Mouse (Mus musculus) midbrain, embryonic 14.5 days (tissue): ENCODE data around the gene Gm11273. TPM values are rescaled to one million over a fixed set of nuclear protein-coding genes. Genes with fewer than 3 reads are reported as not detected.
"Not testable (repeated sequence)": the region's sequence is repeated elsewhere in the genome, so short reads cannot be mapped to it uniquely, and the experiment has no call there.

Experiments
- ATAC-seq: fragments of 200-750 bp; cut with Nextera tagmentation; 2 replicates; pipeline ENCODE4 v1.8.0; 2017; ENCODE audit warnings: moderate number of reproducible peaks, moderate library complexity; ENCODE audit not compliant: low FRiP score, low TSS enrichment
- DNase-seq: peaks from one replicate; pipeline ENCODE4 v3.0.0-alpha.2; 2015
- H3K27ac ChIP-seq: fragments of 300-500 bp; sonication (generic); replicated peaks from 2 replicates; pipeline ENCODE4 v1.5.1; 2014; ENCODE audit warnings: mild to moderate bottlenecking, low read depth, low read length, moderate library complexity
- H3K27me3 ChIP-seq: fragments of 300-500 bp; sonication (generic); 2 replicates; pipeline ENCODE4 v1.6.1; 2014; ENCODE audit warnings: low read length, control low read depth, mixed read lengths; ENCODE audit not compliant: control insufficient read depth, insufficient read depth
- H3K36me3 ChIP-seq: fragments of 300-500 bp; sonication (generic); 2 replicates; pipeline ENCODE4 v1.6.1; 2014; ENCODE audit warnings: low read length, control low read depth; ENCODE audit not compliant: control insufficient read depth, insufficient read depth
- H3K4me1 ChIP-seq: fragments of 300-500 bp; sonication (generic); 2 replicates; pipeline ENCODE4 v1.6.1; 2014; ENCODE audit warnings: mild to moderate bottlenecking, antibody characterized with exemption, low read length, control low read depth; ENCODE audit not compliant: control insufficient read depth, insufficient read depth
- H3K4me2 ChIP-seq: fragments of 300-500 bp; sonication (generic); 2 replicates; pipeline ENCODE4 v1.6.1; 2014; ENCODE audit warnings: mild to moderate bottlenecking, low read length, moderate library complexity
- H3K4me3 ChIP-seq: fragments of 300-500 bp; sonication (generic); replicated peaks from 2 replicates; pipeline ENCODE4 v1.5.1; 2014; ENCODE audit warnings: low read depth, low read length
- H3K9ac ChIP-seq: fragments of 300-500 bp; sonication (generic); replicated peaks from 2 replicates; pipeline ENCODE4 v1.6.1; 2014; ENCODE audit warnings: mild to moderate bottlenecking, low read length, moderate library complexity
- H3K9me3 ChIP-seq: fragments of 300-500 bp; sonication (generic); 2 replicates; pipeline ENCODE4 v1.6.1; 2016; ENCODE audit warnings: low read length, control low read depth, mixed read lengths; ENCODE audit not compliant: control insufficient read depth
- WGBS: fragments of 180-500 bp; shearing (Covaris S2); extraction: QIAGEN DNeasy Blood & Tissue Kit; methylation state at CpG from one replicate; pipeline ENCODE4 v1.1.7; 2014; 5-methylcytosine and 5-hydroxymethylcytosine counted together
- polyA plus RNA-seq: library from polyadenylated mRNA; unstranded; fragments of >200 nt; fragmentation: Nextera tagmentation; extraction: Ambion mirVana; gene quantifications from 2 replicates; pipeline ENCODE4 v1.2.1, GENCODE M21; 2014

The Gm11273 gene
- polyA plus RNA-seq, result 4.7 and 6.6 TPM in 2 replicates

GRCm38 (mm10) chr13:21501182-21501581 lies at the start of gene Gm11273:
Gm11273 (minus strand) TSS chr13:21501418.
- not testable (repeated sequence) for ATAC-seq, H3K4me1 ChIP-seq, H3K4me3 ChIP-seq, H3K36me3 ChIP-seq, H3K9me3 ChIP-seq, DNase-seq, H3K27ac ChIP-seq, H3K9ac ChIP-seq, H3K27me3 ChIP-seq, H3K4me2 ChIP-seq
- 94% methylated on average over 17 of the region's 17 CpGs for WGBS

GRCm38 (mm10) chr13:21550416-21551110 lies 49.3 kb upstream of the Gm11273 start:
- H3K4me1 ChIP-seq, result no peaks in the 10 kb centered on the region

GRCm38 (mm10) chr13:21549487-21549886 lies 48.3 kb upstream of the Gm11273 start:
- Histone ChIP-seq H3K9ac (no peak overlapping the region), H3K36me3 (no peaks in the 10 kb centered on the region), H3K4me2 (no peak overlapping the region), H3K9me3 (no peaks in the 10 kb centered on the region), H3K27ac (no peak overlapping the region), H3K4me1 (no peaks in the 10 kb centered on the region), H3K27me3 (no peaks in the 10 kb centered on the region), H3K4me3 (no peak overlapping the region)
- WGBS, result 95% methylated on average over 3 of the region's 3 CpGs
- DNase-seq (no peak), ATAC-seq (no peak)

More at GRCm38 (mm10) chr13:21550416-21551110, 49.3 kb upstream of the Gm11273 start:
- H3K4me3 ChIP-seq, result no peak overlapping the region
- no peak overlapping the region for H3K4me2 ChIP-seq
- ATAC-seq (no peak), DNase-seq (no peak)
- H3K9me3 ChIP-seq, result no peaks in the 10 kb centered on the region
- no peaks in the 10 kb centered on the region for H3K27me3 ChIP-seq
- WGBS, result 58% methylated on average over 3 of the region's 3 CpGs
- no peak overlapping the region for H3K27ac ChIP-seq
- no peaks in the 10 kb centered on the region for H3K36me3 ChIP-seq
- no peak overlapping the region for H3K9ac ChIP-seq

- no peaks in the 10 kb centered on the region for H3K4me1 ChIP-seq
- DNase-seq, result no peak
- no peak within 1 kb of the TSS for H3K4me3 ChIP-seq
- no peak within 1 kb of the TSS for H3K9ac ChIP-seq
- H3K27ac ChIP-seq, result no peak within 1 kb of the TSS
- H3K36me3 ChIP-seq, result no peaks in the 10 kb centered on the region
- no peaks in the 10 kb centered on the region for H3K27me3 ChIP-seq
- no peak for ATAC-seq
- H3K9me3 ChIP-seq, result no peaks in the 10 kb centered on the region
- H3K4me2 ChIP-seq, result no peak within 1 kb of the TSS
- 76% methylated on average over 1 of the region's 1 CpGs for WGBS
Observed at GRCm38 (mm10) chr13:21542708-21543107, 41.5 kb upstream of the Gm11273 start, which contains the start of gene Olfr1366. Olfr1366 (minus strand) TSS chr13:21542808.

GRCm38 (mm10) chr13:21530781-21531201 lies 29.6 kb upstream of the Gm11273 start, which contains the start of gene Zkscan8:
Zkscan8 (minus strand) TSS chr13:21531120.
- Histone ChIP-seq H3K27ac (peak within 1 kb of the TSS; percentile 87), H3K27me3 (no peaks in the 10 kb centered on the region), H3K9ac (peak within 1 kb of the TSS; percentile 86), H3K9me3 (no peaks in the 10 kb centered on the region), H3K4me2 (peak within 1 kb of the TSS; percentile 74), H3K4me3 (peak within 1 kb of the TSS; percentile 76), H3K4me1 (peaks cover 5% of the 10 kb centered on the region; the same call in 1 of the 2 replicates), H3K36me3 (peaks cover 10% of the 10 kb centered on the region)
- ATAC-seq, result peak; percentile 96
- DNase-seq, result peak; percentile 93
- under 1% methylated on average over 39 of the region's 39 CpGs for WGBS

GRCm38 (mm10) chr13:21530136-21530535 lies 28.9 kb upstream of the Gm11273 start:
- Histone ChIP-seq H3K9ac (no peak overlapping the region), H3K36me3 (peaks cover 14% of the 10 kb centered on the region), H3K27ac (no peak overlapping the region), H3K4me2 (peak overlapping the region; percentile 74), H3K4me3 (peak overlapping the region; percentile 76), H3K27me3 (no peaks in the 10 kb centered on the region), H3K4me1 (peaks cover 5% of the 10 kb centered on the region; the same call in 1 of the 2 replicates), H3K9me3 (no peaks in the 10 kb centered on the region)
- ATAC-seq, result no peak
- WGBS, result 53% methylated on average over 7 of the region's 7 CpGs
- peak; percentile 4 for DNase-seq

GRCm38 (mm10) chr13:21506221-21506649 lies 5.0 kb upstream of the Gm11273 start:
- Histone ChIP-seq H3K4me2 (peak overlapping the region; percentile 71), H3K4me3 (peak overlapping the region; percentile 59), H3K4me1 (no peaks in the 10 kb centered on the region; the same call in 1 of the 2 replicates), H3K9ac (peak overlapping the region; percentile 71), H3K36me3 (no peaks in the 10 kb centered on the region), H3K27me3 (no peaks in the 10 kb centered on the region), H3K9me3 (no peaks in the 10 kb centered on the region), H3K27ac (peak overlapping the region; percentile 81)
- ATAC-seq (peak; percentile 95), DNase-seq (peak; percentile 88)
- WGBS, result 0% methylated on average over 21 of the region's 21 CpGs

GRCm38 (mm10) chr13:21502296-21502695 lies 1.1 kb upstream of the Gm11273 start:
- H3K4me3 ChIP-seq, result no peak overlapping the region
- H3K9me3 ChIP-seq, result no peaks in the 10 kb centered on the region
- no peak overlapping the region for H3K9ac ChIP-seq
- no peaks in the 10 kb centered on the region for H3K36me3 ChIP-seq
- WGBS, result 85% methylated on average over 5 of the region's 5 CpGs
- no peak overlapping the region for H3K27ac ChIP-seq
- DNase-seq (no peak), ATAC-seq (no peak)
- H3K27me3 ChIP-seq, result no peaks in the 10 kb centered on the region
- no peaks in the 10 kb centered on the region; the same call in 1 of the 2 replicates for H3K4me1 ChIP-seq
- H3K4me2 ChIP-seq, result no peak overlapping the region

- Histone ChIP-seq H3K9ac (no peak within 1 kb of the TSS), H3K4me3 (no peak within 1 kb of the TSS), H3K27ac (no peak within 1 kb of the TSS), H3K36me3 (no peaks in the 10 kb centered on the region), H3K4me2 (no peak within 1 kb of the TSS), H3K4me1 (no peaks in the 10 kb centered on the region), H3K27me3 (no peaks in the 10 kb centered on the region), H3K9me3 (no peaks in the 10 kb centered on the region)
- no peak for DNase-seq
- 94% methylated on average over 21 of the region's 21 CpGs for WGBS
- no peak for ATAC-seq
Observed at GRCm38 (mm10) chr13:21495080-21495479, 6.1 kb downstream of the Gm11273 start, which contains the start of gene AK157302. AK157302 (plus strand) TSS chr13:21495223.
